Mouse (Mus musculus) inflammation-experienced regulatory T-cells, adult 6 months (primary cell): Measurements from ENCODE around the gene Ptbp1. TPM values are rescaled to one million over a fixed set of nuclear protein-coding genes. Genes with fewer than 3 reads are reported as not detected.
A peak's percentile ranks its signal among the peaks of the same experiment; 100 is the strongest.
"Not testable (repeated sequence)": the region's sequence is repeated elsewhere in the genome, so short reads cannot be mapped to it uniquely, and the experiment has no call there.

Experiments
- ATAC-seq: one replicate; pipeline ENCODE4 v1.8.0; 2017
- polyA plus RNA-seq, 3 experiments: library from polyadenylated mRNA; unstranded; fragments of 100-300 nt; shearing (Covaris generic); gene quantifications; one replicate each; pipeline ENCODE4 v1.2.1; 2017

Ptbp1 gene
- polyA plus RNA-seq, 3 experiments from 2014 or later = 97.4 to 169 (median 149) TPM

- ATAC-seq = no peak
Observed at GRCm38 (mm10) chr10:79884446-79884845, 30.2 kb downstream of the Ptbp1 start.

DNA sequence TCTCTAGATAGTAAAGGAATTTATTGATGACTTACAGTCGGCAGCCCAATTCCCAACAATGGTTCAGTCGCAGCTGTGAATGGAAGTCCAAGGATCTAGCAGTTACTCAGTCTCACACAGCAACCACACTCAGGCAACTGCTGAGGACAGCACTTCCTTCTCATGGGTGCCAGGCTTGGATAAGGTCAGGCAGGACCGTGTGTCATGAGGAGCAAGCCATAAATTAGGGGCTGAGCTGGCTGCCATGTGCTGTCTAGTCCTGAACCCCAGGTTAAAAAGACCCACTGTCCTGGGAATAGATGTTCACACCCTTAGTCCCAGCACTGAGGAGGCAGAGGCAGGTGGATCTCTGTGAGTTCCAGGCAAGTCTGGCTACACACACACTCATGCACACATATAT, 30.7 kb downstream of the Ptbp1 start:
- ATAC-seq = not testable (repeated sequence)

DNA sequence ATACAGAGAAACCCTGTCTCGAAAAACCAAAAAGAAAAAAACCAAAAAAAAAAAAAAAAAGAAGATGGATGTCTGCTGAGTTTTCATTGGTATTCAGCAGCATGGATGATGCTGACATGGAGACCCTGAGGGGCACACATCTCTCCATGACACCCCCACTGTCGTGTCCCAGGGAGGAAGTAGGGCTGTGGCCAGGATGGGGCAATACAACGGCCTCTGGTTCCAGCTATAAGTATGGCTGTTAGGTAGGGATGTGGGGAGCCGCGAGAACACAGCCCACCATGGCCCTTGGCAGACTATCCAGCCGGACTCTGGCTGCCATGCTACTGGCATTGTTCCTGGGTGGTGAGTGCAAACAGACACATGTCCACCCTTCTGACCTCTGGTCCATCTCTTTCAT, 31.8 kb downstream of the Ptbp1 start, which contains the start of gene Elane:
Elane (plus strand) TSS at position 194 of the 400 bp plus-strand sequence.
- ATAC-seq = no peak

DNA sequence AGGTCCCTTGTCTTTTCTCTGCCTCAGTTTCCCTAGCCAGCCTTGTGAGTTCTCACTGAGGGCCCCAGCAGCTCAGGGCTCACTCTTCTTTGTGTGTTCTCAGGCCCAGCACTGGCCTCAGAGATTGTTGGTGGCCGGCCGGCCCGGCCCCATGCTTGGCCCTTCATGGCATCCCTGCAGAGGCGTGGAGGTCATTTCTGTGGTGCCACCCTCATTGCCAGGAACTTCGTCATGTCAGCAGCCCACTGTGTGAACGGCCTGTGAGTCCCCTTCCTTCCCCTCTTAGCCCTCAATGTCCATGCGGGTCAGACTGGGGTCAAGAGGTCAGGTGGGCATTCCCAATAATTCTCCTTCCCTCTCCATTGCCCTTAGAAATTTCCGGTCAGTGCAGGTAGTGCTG, 32.4 kb downstream of the Ptbp1 start:
- no peak for ATAC-seq

GRCm38 (mm10) chr10:79889386-79889785, 35.2 kb downstream of the Ptbp1 start:
- no peak for ATAC-seq

GRCm38 (mm10) chr10:79890670-79891069, 36.4 kb downstream of the Ptbp1 start, which contains the start of gene Cfd:
Cfd (plus strand) TSS chr10:79890853.
- ATAC-seq = no peak

DNA sequence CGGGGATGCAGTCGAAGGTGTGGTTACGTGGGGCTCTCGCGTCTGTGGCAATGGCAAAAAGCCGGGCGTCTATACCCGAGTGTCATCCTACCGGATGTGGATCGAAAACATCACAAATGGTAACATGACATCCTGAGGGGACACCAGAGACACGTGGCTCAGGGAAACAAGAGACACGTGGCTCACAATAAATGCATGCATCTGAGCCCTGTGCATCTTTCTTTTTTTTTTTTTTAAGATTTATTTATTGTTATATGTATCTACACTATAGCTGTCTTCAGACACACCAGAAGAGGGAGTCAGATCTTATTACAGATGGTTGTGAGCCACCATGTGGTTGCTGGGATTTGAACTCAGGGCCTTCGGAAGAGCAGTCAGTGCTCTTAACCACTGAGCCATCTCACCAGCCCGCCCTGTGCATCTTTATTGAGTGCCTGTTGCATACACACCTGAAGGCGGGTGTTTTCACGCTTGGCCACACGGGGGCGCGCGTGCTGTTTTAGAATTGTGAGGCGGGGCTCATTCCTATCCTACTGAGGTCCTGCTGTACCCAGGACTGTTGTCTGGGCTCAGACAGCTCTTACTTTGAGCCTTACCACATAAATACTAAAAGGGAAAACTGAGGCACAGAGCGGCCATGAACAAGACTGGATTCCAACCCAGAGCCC, 38.4 kb downstream of the Ptbp1 start:
- ATAC-seq = peak; percentile 52

DNA sequence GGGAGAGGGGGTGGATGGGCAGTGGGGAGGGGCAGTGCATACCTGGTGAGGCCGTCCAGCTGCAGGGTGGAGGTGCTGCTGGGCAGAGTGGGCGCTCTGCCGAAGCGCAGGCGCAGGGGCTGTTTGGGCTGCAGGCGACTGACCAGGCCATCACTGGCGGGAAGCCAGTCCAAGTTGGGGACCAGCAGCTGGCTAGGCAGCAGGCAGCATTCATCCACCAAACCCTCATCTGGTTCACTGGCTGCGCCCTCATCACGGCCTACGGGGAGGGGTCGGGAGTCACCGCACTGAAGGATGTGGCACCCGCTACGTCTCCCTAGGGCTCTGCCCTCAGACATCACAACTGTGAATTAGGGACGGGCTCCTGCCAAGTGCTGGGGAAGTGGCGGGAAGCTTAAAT, 42.1 kb downstream of the Ptbp1 start:
- ATAC-seq = no peak

DNA sequence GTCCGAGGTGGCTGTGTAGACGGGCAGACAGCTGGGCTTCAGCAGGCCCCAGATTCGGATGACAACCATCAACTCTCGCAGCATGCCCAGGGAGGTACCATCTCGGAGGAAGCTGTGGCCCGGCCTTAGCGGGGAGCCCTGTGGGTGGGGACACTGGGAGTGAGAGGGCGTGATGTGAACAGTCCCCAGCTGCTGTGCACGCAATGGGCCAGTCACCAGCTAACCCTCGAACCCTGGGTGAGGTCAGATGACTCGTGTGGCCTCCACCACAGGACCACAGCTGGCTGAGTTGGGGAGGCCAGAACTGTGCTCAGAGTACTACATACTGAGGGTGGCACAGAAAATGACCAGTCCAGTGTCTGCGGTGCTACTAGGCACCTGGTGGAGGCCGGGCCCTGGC, 42.6 kb downstream of the Ptbp1 start:
- ATAC-seq = no peak

GRCm38 (mm10) chr10:79897316-79898245, 43.4 kb downstream of the Ptbp1 start:
- no peak for ATAC-seq

GRCm38 (mm10) chr10:79900951-79901410, 46.8 kb downstream of the Ptbp1 start:
- no peak for ATAC-seq

GRCm38 (mm10) chr10:79906712-79907111, 52.5 kb downstream of the Ptbp1 start:
- ATAC-seq = no peak

DNA sequence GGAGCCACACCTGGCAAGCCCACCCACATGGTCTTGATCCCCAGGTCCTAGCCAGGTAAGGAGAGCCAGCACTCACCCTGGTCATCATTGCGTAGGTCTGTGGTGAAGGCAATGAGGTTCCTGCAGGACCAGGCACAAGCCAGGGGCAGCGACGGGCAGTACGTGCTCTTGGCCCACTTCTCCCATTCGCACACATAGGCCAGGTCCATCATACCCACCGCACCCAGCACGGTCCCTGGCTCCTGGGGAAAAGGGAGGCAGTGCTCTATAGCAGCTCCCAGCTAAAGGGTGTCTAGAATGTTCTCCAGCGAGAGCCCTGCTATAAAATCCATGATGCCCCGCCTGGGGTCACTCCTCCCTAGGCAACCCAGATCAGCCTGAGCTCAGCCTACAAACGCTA, 53.2 kb downstream of the Ptbp1 start:
- ATAC-seq = no peak

- peak; percentile 94 for ATAC-seq
Observed at GRCm38 (mm10) chr10:79908167-79909091, 54.2 kb downstream of the Ptbp1 start, which contains the start of gene Med16. Med16 (minus strand) TSS chr10:79908923.

- peak; percentile 30 for ATAC-seq
Observed at GRCm38 (mm10) chr10:79909092-79909922, 55.1 kb downstream of the Ptbp1 start.

GRCm38 (mm10) chr10:79910556-79910955, 56.3 kb downstream of the Ptbp1 start, which contains the start of gene Gm26602:
Gm26602 (plus strand) TSS chr10:79910856.
- no peak for ATAC-seq

GRCm38 (mm10) chr10:79912412-79912811, 58.2 kb downstream of the Ptbp1 start:
- no peak for ATAC-seq
